Comparison of ENCODE assay signal across 10 mouse cellular contexts in the genomic region with DNA sequence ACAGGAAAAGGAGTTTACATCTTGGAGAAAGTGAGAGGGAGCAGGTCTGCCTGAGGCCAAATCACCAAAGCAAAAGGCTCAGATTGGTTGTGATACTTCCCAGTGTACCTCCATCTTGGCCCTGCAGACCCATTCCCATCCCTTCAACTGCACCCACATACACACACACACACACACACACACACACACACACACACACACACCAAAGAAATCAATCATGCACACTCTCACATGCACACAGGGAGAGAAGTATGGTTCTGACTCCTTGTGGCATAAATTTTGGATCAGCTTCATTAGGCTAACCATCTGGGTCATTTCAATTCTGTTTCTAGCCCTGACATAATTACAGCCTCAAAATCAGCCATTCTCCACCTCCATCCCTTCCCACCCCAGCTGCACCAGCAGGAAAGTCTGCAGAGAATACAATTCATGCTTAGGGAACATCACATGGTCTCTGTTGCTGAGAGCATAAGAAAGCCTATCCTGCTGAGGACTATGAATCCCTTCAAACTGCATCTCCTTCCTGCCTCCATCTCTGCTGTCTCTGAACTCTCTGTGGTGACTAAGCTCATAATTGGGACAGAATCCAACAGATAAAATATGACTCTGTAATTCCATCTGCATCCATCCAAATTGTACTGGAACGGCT.
DNase-seq lines count a peak whose midpoint lies in the region; ATAC-seq and TF ChIP-seq lines count a peak whose summit lies in the region.
"Had no signal": no experiment of that assay in that cellular context is flagged by ENCODE, and none has a peak within 500 bp of the region (broad histone marks: within the 10 kb centered on the region; RNA-seq: fewer than 3 reads in every experiment).

No protein-coding gene starts in this region.

- TF ChIP-seq CTCF in intestine, postnatal 0 days (IDR thresholded peaks at IDR 0.05; ENCODE audit: low read depth), result no peak

- H3K9ac ChIP-seq in forebrain, embryonic 13.5 days, result no peak overlapping the region
- no peak overlapping the region for H3K9ac ChIP-seq in hindbrain, embryonic 13.5 days
- H3K9ac ChIP-seq in intestine, postnatal 0 days (ENCODE audit: low read depth, low read length), result no peak overlapping the region
- H3K9ac ChIP-seq: liver, embryonic 12.5 days had no signal

- H3K9me3 ChIP-seq in forebrain, embryonic 13.5 days (replicated peaks), result no peaks in the 10 kb centered on the region
- H3K9me3 ChIP-seq in forebrain, embryonic 10.5 days, result no peaks in the 10 kb centered on the region
- no peaks in the 10 kb centered on the region for H3K9me3 ChIP-seq in hindbrain, embryonic 13.5 days
- H3K9me3 ChIP-seq in intestine, postnatal 0 days (ENCODE audit: control insufficient read depth), result no peaks in the 10 kb centered on the region
- H3K9me3 ChIP-seq: liver, embryonic 12.5 days had no signal

- H3K4me3 ChIP-seq in forebrain, embryonic 13.5 days, result no peak overlapping the region
- H3K4me3 ChIP-seq in forebrain, embryonic 10.5 days, result no peak overlapping the region
- H3K4me3 ChIP-seq in hindbrain, embryonic 13.5 days, result no peak overlapping the region
- no peak overlapping the region for H3K4me3 ChIP-seq in intestine, postnatal 0 days (ENCODE audit: low read depth, low read length)
- H3K4me3 ChIP-seq: liver, embryonic 12.5 days had no signal

- H3K4me2 ChIP-seq in forebrain, embryonic 13.5 days, result no peak overlapping the region
- H3K4me2 ChIP-seq in hindbrain, embryonic 13.5 days, result no peak overlapping the region
- H3K4me2 ChIP-seq in intestine, postnatal 0 days (replicated peaks; ENCODE audit: low read depth), result no peak overlapping the region
- H3K4me2 ChIP-seq: liver, embryonic 12.5 days had no signal

- H3K27me3 ChIP-seq in forebrain, embryonic 13.5 days, result no peaks in the 10 kb centered on the region
- H3K27me3 ChIP-seq in forebrain, embryonic 10.5 days (ENCODE audit: poor library complexity, severe bottlenecking), result no peaks in the 10 kb centered on the region
- H3K27me3 ChIP-seq in hindbrain, embryonic 13.5 days, result no peaks in the 10 kb centered on the region
- no peaks in the 10 kb centered on the region for H3K27me3 ChIP-seq in intestine, postnatal 0 days (replicated peaks; ENCODE audit: control insufficient read depth, insufficient read depth, low read length)
- H3K27me3 ChIP-seq: liver, embryonic 12.5 days had no signal

- WGBS in forebrain, embryonic 13.5 days, result 57% methylated on average over 1 of the region's 1 CpGs
- WGBS in forebrain, embryonic 10.5 days, result 88% methylated on average over 1 of the region's 1 CpGs
- WGBS in hindbrain, embryonic 13.5 days, result 70% methylated on average over 1 of the region's 1 CpGs
- WGBS in intestine, postnatal 0 days, result 57% methylated on average over 1 of the region's 1 CpGs

- ATAC-seq in forebrain, embryonic 13.5 days, result peak; percentile 75
- peak; percentile 36; the same call in 1 of the 2 replicates for ATAC-seq in hindbrain, embryonic 13.5 days (ENCODE audit: low FRiP score)
- no peak for ATAC-seq in intestine, postnatal 0 days
- ATAC-seq: liver, embryonic 12.5 days had no signal

- DNase-seq in forebrain, embryonic 10.5 days (ENCODE audit: extremely low spot score, low spot score), result no peak
- DNase-seq in layer of hippocampus, adult 11-12 months (ENCODE audit: low spot score), result peak; percentile 22
- no peak for DNase-seq in layer of hippocampus, postnatal 10 days (ENCODE audit: low spot score in 2 of 2)
- peak; percentile 32 for DNase-seq in MN1 (ENCODE audit: low spot score)
- DNase-seq in gastrocnemius, postnatal 4 days (ENCODE audit: low spot score in 2 of 2), result no peak
- DNase-seq: kidney, adult 11 months had no signal

- H3K4me1 ChIP-seq in forebrain, embryonic 13.5 days, result peaks cover 16% of the 10 kb centered on the region; the same call in 1 of the 2 replicates
- peaks cover 20% of the 10 kb centered on the region for H3K4me1 ChIP-seq in forebrain, embryonic 10.5 days
- peaks cover 11% of the 10 kb centered on the region for H3K4me1 ChIP-seq in hindbrain, embryonic 13.5 days (replicated peaks)
- H3K4me1 ChIP-seq in intestine, postnatal 0 days (replicated peaks; ENCODE audit: control insufficient read depth, insufficient read depth, low read length), result no peaks in the 10 kb centered on the region
- H3K4me1 ChIP-seq: liver, embryonic 12.5 days had no signal

- no peaks in the 10 kb centered on the region for H3K36me3 ChIP-seq in forebrain, embryonic 13.5 days (ENCODE audit: poor library complexity, severe bottlenecking)
- H3K36me3 ChIP-seq in forebrain, embryonic 10.5 days (replicated peaks), result no peaks in the 10 kb centered on the region
- H3K36me3 ChIP-seq in hindbrain, embryonic 13.5 days, result no peaks in the 10 kb centered on the region
- H3K36me3 ChIP-seq in intestine, postnatal 0 days (ENCODE audit: control insufficient read depth, insufficient read depth), result no peaks in the 10 kb centered on the region
- H3K36me3 ChIP-seq: liver, embryonic 12.5 days had no signal

- no peak overlapping the region for H3K27ac ChIP-seq in forebrain, embryonic 13.5 days
- H3K27ac ChIP-seq in forebrain, embryonic 10.5 days, result no peak overlapping the region
- peak overlapping the region; percentile 64; the same call in 1 of the 2 replicates for H3K27ac ChIP-seq in hindbrain, embryonic 13.5 days
- no peak overlapping the region for H3K27ac ChIP-seq in intestine, postnatal 0 days (ENCODE audit: low read depth, low read length)
- H3K27ac ChIP-seq: liver, embryonic 12.5 days had no signal

Comparison
In these comparisons a context has a peak if more than half of its experiments do, and no peak if none do; other contexts are left out.
1. DNase-seq: peak in layer of hippocampus, adult 11-12 months (single experiment) and MN1 (single experiment); none in forebrain, embryonic 10.5 days (single experiment), layer of hippocampus, postnatal 10 days (0 of 2) and gastrocnemius, postnatal 4 days (0 of 2).